Mouse (Mus musculus) adrenal gland, postnatal 10 days (tissue): Measurements from ENCODE around the gene Loxl4. TPM values are rescaled to one million over a fixed set of nuclear protein-coding genes. Genes with fewer than 3 reads are reported as not detected.
A peak's percentile ranks its signal among the peaks of the same experiment; 100 is the strongest.

ENCODE experiments used
- DNase-seq: peaks from one replicate; pipeline ENCODE4 v3.0.0; 2021; ENCODE audit warnings: mixed read lengths
- long read RNA-seq, 2 experiments: library from polyadenylated mRNA; stranded (forward); transcript quantifications; one replicate each; pipeline ENCODE4 v2.0.0; 2021
- total RNA-seq, 2 experiments: library from RNA; stranded (reverse); gene quantifications; 2 replicates each; pipeline ENCODE4 v1.2.3; 2021

The Loxl4 gene
- total RNA-seq = 1 to 10 TPM; 1.8 to 2.7 TPM
- long read RNA-seq, experiment 1, partial matches to known transcripts = 0 of 1 reads
- long read RNA-seq, experiment 1, other reads (novel, unspliced or antisense) = 1 of 1 reads
- long read RNA-seq, experiment 2 = 0 reads

GRCm38 (mm10) chr19:42612654-42613053 lies at the start of gene Loxl4:
Gene Loxl4, minus strand, starts transcription at chr19:42612813.
- DNase-seq = peak; percentile 81

- no peak for DNase-seq
Observed at GRCm38 (mm10) chr19:42661430-42662164, 49.0 kb upstream of the Loxl4 start.

- no peak for DNase-seq
Observed at GRCm38 (mm10) chr19:42660244-42660565, 47.6 kb upstream of the Loxl4 start.

GRCm38 (mm10) chr19:42659354-42660243 lies 47.0 kb upstream of the Loxl4 start:
- peak; percentile 70 for DNase-seq

DNA sequence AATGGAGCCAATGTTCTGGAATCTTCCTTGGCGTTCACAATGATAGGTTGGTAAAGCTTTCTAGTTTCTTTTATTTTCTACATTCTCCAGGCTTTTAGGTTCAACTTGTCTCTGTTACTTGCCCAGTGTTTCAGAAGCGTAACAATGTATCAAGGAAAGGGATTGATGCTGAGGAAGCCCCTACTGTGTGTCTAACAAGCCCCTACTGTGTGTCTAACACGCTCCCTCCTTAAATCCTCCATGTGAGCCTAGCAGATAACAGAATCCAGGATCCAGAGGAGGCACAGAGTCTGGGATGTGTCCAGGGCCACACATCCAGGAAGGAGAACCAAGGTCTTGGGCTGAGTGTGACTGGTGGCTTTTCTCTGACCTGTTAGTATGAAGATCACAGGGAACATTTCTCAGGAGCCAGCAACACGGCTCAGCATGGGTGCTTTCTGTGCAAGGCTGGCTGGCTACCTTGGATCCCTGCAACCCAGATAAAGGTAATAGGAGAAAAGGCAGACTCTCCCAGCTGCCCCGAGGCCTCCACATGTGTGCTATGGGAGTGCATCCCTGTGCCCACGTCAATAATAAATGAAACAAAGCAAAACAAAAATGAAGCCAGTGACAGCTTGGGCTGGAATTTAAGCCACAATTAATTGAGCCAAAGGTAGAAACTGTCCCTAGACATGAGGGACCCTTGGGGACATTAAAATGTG lies 46.0 kb upstream of the Loxl4 start:
- DNase-seq = no peak

- DNase-seq = peak; percentile 64
Observed at GRCm38 (mm10) chr19:42657769-42658168, 45.2 kb upstream of the Loxl4 start.

GRCm38 (mm10) chr19:42657306-42657705 lies 44.7 kb upstream of the Loxl4 start:
- no peak for DNase-seq

- peak; percentile 87 for DNase-seq
Observed at GRCm38 (mm10) chr19:42655006-42655405, 42.4 kb upstream of the Loxl4 start.

- DNase-seq = no peak
Observed at GRCm38 (mm10) chr19:42653091-42653490, 40.5 kb upstream of the Loxl4 start.

DNA sequence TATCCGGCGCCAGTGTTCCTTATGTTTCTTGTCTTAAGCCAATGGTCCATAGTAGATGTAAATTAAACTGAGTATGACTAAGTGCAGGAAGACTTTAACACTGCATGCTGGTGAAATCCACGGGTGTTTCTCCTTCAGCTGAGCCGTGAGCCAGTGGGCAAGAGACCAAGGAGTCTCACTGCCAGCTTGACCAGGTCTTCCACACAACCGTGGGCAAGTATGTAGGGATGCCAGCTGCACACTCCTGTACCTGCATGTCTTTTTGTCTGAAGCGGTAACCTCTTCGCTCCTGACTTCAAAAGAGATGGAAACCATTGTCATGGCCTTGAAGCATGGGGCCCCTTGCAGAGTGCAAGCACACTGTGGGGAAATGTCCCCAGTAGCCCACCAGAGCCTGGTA lies 39.8 kb upstream of the Loxl4 start:
- DNase-seq = no peak

GRCm38 (mm10) chr19:42640211-42640610 lies 27.6 kb upstream of the Loxl4 start:
- DNase-seq = no peak

GRCm38 (mm10) chr19:42639544-42639943 lies 26.9 kb upstream of the Loxl4 start:
- no peak for DNase-seq

- peak; percentile 45 for DNase-seq
Observed at GRCm38 (mm10) chr19:42638604-42639481, 26.2 kb upstream of the Loxl4 start.

DNA sequence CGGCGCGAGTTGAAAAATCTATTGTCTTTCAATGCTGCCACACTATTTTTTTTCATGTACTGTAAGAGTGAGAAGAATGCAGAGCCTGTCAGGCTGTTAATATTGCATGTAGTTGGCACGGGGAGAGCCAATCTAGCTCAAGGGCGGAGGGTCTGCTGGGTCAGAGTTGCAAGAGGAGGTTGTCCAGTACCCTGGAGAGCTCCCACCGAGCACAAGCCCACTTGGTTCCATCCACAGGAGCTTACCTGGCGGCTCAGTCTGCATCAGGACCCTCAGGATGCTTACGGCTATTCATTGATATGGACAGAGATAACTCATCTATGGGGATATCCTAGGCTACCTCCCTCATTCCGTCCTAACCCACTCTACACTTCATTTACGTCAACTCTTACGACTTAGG lies 24.0 kb upstream of the Loxl4 start:
- no peak for DNase-seq

- no peak for DNase-seq
Observed at GRCm38 (mm10) chr19:42633650-42634049, 21.0 kb upstream of the Loxl4 start.

GRCm38 (mm10) chr19:42632301-42632700 lies 19.7 kb upstream of the Loxl4 start:
- no peak for DNase-seq

GRCm38 (mm10) chr19:42631541-42631961 lies 18.9 kb upstream of the Loxl4 start:
- peak; percentile 18 for DNase-seq

- DNase-seq = no peak
Observed at GRCm38 (mm10) chr19:42628068-42628467, 15.5 kb upstream of the Loxl4 start.

DNA sequence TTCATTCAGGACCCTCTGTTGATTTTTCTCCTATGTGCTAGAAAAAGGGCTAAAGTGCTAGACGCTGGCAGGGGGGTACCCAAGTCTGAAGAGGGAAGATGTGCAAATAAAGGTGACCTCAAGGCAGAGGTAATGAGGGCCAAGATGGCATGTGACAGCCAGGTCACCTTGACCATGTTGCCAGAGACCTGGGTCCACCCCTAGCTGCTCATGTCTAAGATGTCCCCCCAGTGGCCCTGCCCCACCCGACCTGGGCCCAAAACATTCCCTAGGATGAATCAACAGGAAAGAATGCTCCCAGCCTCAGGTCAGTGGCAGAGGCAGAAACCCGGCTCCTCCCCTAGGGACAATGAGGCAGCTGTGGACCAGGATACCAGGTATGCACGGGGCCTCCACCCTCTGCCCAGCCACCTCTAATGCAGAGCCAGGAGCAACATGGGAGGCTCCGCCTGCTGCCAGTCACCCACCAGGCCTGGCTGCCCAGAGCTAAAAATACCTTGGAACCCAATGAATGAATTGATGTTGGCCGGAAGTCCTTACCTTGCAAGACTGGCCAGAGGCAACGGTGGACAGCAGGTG lies 1.1 kb upstream of the Loxl4 start:
- DNase-seq = no peak

GRCm38 (mm10) chr19:42613116-42613515 lies 503 bp upstream of the Loxl4 start:
- no peak for DNase-seq

DNA sequence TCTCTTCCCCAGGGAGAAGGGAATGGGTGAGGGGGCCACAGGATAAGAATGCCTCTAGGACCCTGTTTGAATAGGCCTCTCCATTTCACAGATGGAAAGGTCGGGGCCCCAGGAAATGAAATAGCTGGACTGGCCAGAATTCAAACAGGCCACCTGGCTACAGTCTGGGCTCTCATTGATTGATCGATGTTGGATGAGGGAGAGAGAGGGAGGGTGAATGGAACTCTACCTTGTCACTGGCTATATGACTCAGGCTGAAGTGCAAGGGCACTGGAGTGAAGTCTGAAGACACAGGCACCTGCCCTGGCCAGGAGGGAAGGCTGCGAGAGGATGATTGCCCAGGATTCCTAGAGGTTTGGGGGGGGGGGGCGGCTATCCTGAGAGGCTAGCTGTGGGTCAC lies 867 bp downstream of the Loxl4 start:
- DNase-seq = no peak
